Mouse (Mus musculus): Measurements from ENCODE around the gene Zfand3. TPM values are rescaled to one million over a fixed set of nuclear protein-coding genes. Genes with fewer than 3 reads are reported as not detected.

Zfand3 gene
- polyA plus RNA-seq, 1 experiment, result 69.3 TPM

DNA sequence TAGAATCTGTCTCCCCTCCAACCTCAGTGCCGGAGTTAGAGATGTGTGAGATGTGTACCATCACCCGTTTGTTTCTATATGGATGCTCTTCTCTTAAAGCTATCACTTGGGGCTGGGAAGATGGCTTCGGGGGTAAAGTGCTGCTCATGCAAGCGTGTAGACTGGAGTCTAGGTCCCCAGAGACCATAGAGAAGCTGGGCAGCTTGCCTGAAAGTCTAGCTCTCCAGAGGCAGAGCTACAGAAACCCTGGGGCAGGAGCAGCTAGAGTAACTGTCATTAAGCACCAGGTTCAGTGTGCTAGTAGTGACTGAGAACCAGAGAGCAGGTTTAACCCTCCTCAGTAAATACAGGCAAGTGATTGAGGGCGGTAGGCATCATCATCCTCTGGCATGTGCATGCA, 51.7 kb downstream of the Zfand3 start:
- no peaks in the 10 kb centered on the region; the same call in 1 of the 2 replicates for H3K36me3 ChIP-seq (ENCODE audit: control insufficient read depth, insufficient read depth, low read length, poor library complexity, severe bottlenecking)
- H3K9ac ChIP-seq (ENCODE audit: low read depth, poor library complexity, severe bottlenecking), result no peak overlapping the region
- no peaks in the 10 kb centered on the region for H3K4me1 ChIP-seq (ENCODE audit: control insufficient read depth, insufficient read depth, low read length)
- TF ChIP-seq EP300 (IDR thresholded peaks at IDR 0.05; ENCODE audit: insufficient read depth, low read depth, low read length) (no peak), POLR2A (IDR thresholded peaks at IDR 0.05; ENCODE audit: insufficient read depth, low read length) (no peak), CTCF (IDR thresholded peaks at IDR 0.05; ENCODE audit: low read depth, low read length) (no peak)
- H3K27ac ChIP-seq (ENCODE audit: insufficient read depth, low read length), result no peak overlapping the region
- H3K9me3 ChIP-seq (replicated peaks; ENCODE audit: control insufficient read depth, insufficient read depth, low read length, poor library complexity, severe bottlenecking), result no peaks in the 10 kb centered on the region
- no peaks in the 10 kb centered on the region for H3K27me3 ChIP-seq (ENCODE audit: control insufficient read depth, insufficient read depth, low read length, poor library complexity, severe bottlenecking)
- H3K4me3 ChIP-seq (ENCODE audit: low read depth, low read length), result no peak overlapping the region

DNA sequence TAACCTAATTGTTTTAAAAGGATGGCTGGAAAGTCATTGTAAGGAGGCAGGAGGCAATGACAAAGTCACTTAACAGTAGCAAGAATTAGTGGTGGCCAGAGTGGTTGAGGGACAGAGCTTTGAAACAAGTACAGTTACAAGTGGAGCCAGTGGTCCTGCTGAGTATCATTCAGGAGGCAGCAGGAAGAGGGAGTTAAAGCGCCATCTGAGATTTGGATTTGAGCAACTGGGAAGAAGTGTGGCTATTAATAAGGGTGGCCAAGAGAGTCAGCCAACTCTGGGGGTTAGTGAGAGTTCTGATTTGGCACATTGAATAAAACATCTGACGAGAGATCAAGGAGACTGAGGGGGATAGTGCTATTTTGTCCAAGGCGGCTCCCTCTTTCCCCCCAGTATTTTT, 54.1 kb downstream of the Zfand3 start:
- no peak overlapping the region for H3K4me3 ChIP-seq (ENCODE audit: low read depth, low read length)
- no peak for TF ChIP-seq CTCF (IDR thresholded peaks at IDR 0.05; ENCODE audit: low read depth, low read length)
- no peak for TF ChIP-seq POLR2A (IDR thresholded peaks at IDR 0.05; ENCODE audit: insufficient read depth, low read length)
- TF ChIP-seq EP300 (IDR thresholded peaks at IDR 0.05; ENCODE audit: insufficient read depth, low read depth, low read length), result no peak
- H3K9me3 ChIP-seq (replicated peaks; ENCODE audit: control insufficient read depth, insufficient read depth, low read length, poor library complexity, severe bottlenecking), result no peaks in the 10 kb centered on the region
- H3K4me1 ChIP-seq (ENCODE audit: control insufficient read depth, insufficient read depth, low read length), result no peaks in the 10 kb centered on the region
- H3K27me3 ChIP-seq (ENCODE audit: control insufficient read depth, insufficient read depth, low read length, poor library complexity, severe bottlenecking), result no peaks in the 10 kb centered on the region
- H3K27ac ChIP-seq (ENCODE audit: insufficient read depth, low read length), result no peak overlapping the region
- no peak overlapping the region for H3K9ac ChIP-seq (ENCODE audit: low read depth, poor library complexity, severe bottlenecking)
- no peaks in the 10 kb centered on the region; the same call in 1 of the 2 replicates for H3K36me3 ChIP-seq (ENCODE audit: control insufficient read depth, insufficient read depth, low read length, poor library complexity, severe bottlenecking)

DNA sequence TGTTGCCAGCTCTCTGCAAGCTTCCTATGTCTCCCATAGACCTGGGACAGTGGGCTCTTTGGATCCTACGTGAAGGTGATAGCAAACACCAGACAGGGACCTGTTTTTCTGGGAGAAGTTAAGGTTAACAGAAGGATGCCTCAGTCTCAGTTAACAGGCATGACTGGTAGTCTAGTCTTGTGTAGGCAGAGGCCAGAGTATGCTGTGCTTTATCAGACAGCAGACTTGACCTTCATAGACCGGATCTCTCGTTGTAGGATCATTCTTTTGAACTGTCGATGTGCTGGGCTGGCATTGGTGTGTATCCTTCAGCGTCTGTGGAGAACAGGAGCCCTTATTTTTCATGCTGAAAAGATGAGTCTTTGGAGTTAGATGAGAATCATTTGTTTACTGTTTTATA, 54.5 kb downstream of the Zfand3 start:
- Histone ChIP-seq H3K4me1 (ENCODE audit: control insufficient read depth, insufficient read depth, low read length) (no peaks in the 10 kb centered on the region), H3K4me3 (ENCODE audit: low read depth, low read length) (no peak overlapping the region), H3K36me3 (ENCODE audit: control insufficient read depth, insufficient read depth, low read length, poor library complexity, severe bottlenecking) (no peaks in the 10 kb centered on the region; the same call in 1 of the 2 replicates), H3K27ac (ENCODE audit: insufficient read depth, low read length) (no peak overlapping the region), H3K9ac (ENCODE audit: low read depth, poor library complexity, severe bottlenecking) (no peak overlapping the region), H3K9me3 (replicated peaks; ENCODE audit: control insufficient read depth, insufficient read depth, low read length, poor library complexity, severe bottlenecking) (no peaks in the 10 kb centered on the region), H3K27me3 (ENCODE audit: control insufficient read depth, insufficient read depth, low read length, poor library complexity, severe bottlenecking) (no peaks in the 10 kb centered on the region)
- TF ChIP-seq POLR2A (IDR thresholded peaks at IDR 0.05; ENCODE audit: insufficient read depth, low read length), result no peak
- no peak for TF ChIP-seq CTCF (IDR thresholded peaks at IDR 0.05; ENCODE audit: low read depth, low read length)
- TF ChIP-seq EP300 (IDR thresholded peaks at IDR 0.05; ENCODE audit: insufficient read depth, low read depth, low read length), result no peak

DNA sequence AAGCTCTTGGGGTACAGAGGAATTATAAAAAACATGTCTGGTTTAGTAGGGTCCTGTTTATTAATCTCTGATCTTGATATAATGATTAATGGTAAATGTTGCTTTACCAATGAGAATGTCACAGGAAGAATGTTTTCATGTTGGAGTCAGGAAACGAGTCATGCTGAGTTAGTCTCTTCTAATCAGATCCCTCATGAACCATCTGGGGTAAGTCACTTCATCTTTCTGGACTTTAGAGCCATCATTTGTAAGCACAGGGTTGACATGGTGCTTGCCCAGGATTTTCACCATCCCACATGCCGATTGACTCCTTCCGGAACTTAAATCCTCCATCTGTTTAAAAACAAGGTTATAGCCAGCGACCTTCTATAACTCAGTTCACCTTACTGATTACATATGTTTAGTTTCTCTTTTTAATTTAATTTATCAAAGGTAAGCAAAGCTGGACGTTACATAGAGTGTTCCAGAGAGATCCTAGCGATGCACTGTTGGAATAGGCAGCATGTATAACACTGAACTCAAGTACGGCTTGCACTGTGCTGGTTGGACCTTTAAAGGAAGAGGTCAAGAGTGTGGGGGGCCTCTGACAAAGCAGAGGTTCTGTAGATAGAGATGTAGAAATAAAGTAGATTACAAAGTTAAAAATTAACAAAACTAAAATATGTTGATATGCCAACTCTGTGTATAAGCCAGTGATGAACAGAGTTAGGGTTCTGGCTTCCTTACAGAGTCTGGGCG, 56.7 kb downstream of the Zfand3 start:
- Histone ChIP-seq H3K9me3 (replicated peaks; ENCODE audit: control insufficient read depth, insufficient read depth, low read length, poor library complexity, severe bottlenecking) (no peaks in the 10 kb centered on the region), H3K27me3 (ENCODE audit: control insufficient read depth, insufficient read depth, low read length, poor library complexity, severe bottlenecking) (no peaks in the 10 kb centered on the region), H3K27ac (ENCODE audit: insufficient read depth, low read length) (no peak overlapping the region), H3K36me3 (ENCODE audit: control insufficient read depth, insufficient read depth, low read length, poor library complexity, severe bottlenecking) (no peaks in the 10 kb centered on the region; the same call in 1 of the 2 replicates), H3K4me1 (ENCODE audit: control insufficient read depth, insufficient read depth, low read length) (no peaks in the 10 kb centered on the region), H3K4me3 (ENCODE audit: low read depth, low read length) (no peak overlapping the region), H3K9ac (ENCODE audit: low read depth, poor library complexity, severe bottlenecking) (no peak overlapping the region)
- TF ChIP-seq POLR2A (IDR thresholded peaks at IDR 0.05; ENCODE audit: insufficient read depth, low read length) (no peak), CTCF (IDR thresholded peaks at IDR 0.05; ENCODE audit: low read depth, low read length) (no peak), EP300 (IDR thresholded peaks at IDR 0.05; ENCODE audit: insufficient read depth, low read depth, low read length) (no peak)

DNA sequence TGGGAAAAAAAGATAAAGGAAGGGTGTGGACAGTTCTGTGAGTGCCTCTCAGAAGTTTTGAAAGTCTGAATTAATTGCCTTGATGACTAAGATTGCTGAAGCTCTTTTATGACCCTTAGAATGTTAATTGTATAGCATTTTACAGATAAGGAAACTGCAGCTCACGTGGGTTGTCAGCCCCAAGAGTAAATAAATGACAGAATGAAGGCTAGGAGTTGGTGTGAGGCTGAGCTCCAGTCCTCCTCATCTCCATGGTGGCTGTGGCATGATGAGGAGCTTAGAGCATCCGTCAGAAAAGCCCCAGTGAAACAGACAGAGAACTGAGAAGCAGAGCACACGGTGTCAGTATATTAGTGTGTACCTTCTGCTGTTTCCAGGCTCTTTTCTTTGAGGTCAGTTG, 59.3 kb downstream of the Zfand3 start:
- Histone ChIP-seq H3K9ac (ENCODE audit: low read depth, poor library complexity, severe bottlenecking) (no peak overlapping the region), H3K27me3 (ENCODE audit: control insufficient read depth, insufficient read depth, low read length, poor library complexity, severe bottlenecking) (no peaks in the 10 kb centered on the region), H3K36me3 (ENCODE audit: control insufficient read depth, insufficient read depth, low read length, poor library complexity, severe bottlenecking) (no peaks in the 10 kb centered on the region; the same call in 1 of the 2 replicates), H3K27ac (ENCODE audit: insufficient read depth, low read length) (no peak overlapping the region), H3K4me3 (ENCODE audit: low read depth, low read length) (no peak overlapping the region), H3K9me3 (replicated peaks; ENCODE audit: control insufficient read depth, insufficient read depth, low read length, poor library complexity, severe bottlenecking) (no peaks in the 10 kb centered on the region), H3K4me1 (ENCODE audit: control insufficient read depth, insufficient read depth, low read length) (no peaks in the 10 kb centered on the region)
- TF ChIP-seq POLR2A (IDR thresholded peaks at IDR 0.05; ENCODE audit: insufficient read depth, low read length) (no peak), EP300 (IDR thresholded peaks at IDR 0.05; ENCODE audit: insufficient read depth, low read depth, low read length) (no peak), CTCF (IDR thresholded peaks at IDR 0.05; ENCODE audit: low read depth, low read length) (no peak)

DNA sequence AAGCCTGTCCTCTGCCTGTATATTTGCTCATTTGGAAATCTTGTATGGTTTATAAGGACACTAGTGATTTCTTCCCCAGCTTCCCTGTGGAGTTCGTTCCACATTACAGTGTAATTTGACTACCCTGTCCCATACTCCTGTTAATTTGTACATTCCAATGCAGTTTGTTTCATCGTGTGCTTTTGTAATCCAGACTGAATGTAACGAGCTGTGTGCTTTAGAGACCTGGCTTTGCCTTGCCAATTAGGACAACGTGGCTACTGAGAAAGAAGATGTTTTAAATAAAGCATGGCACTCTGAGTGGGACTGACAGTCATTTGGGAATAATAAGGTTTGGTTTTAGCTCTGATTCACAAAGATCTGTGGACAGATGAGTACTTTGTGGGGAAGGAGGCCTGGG, 60.2 kb downstream of the Zfand3 start:
- H3K9me3 ChIP-seq (replicated peaks; ENCODE audit: control insufficient read depth, insufficient read depth, low read length, poor library complexity, severe bottlenecking), result no peaks in the 10 kb centered on the region
- no peaks in the 10 kb centered on the region for H3K27me3 ChIP-seq (ENCODE audit: control insufficient read depth, insufficient read depth, low read length, poor library complexity, severe bottlenecking)
- H3K4me3 ChIP-seq (ENCODE audit: low read depth, low read length), result no peak overlapping the region
- no peak for TF ChIP-seq POLR2A (IDR thresholded peaks at IDR 0.05; ENCODE audit: insufficient read depth, low read length)
- TF ChIP-seq EP300 (IDR thresholded peaks at IDR 0.05; ENCODE audit: insufficient read depth, low read depth, low read length), result no peak
- TF ChIP-seq CTCF (IDR thresholded peaks at IDR 0.05; ENCODE audit: low read depth, low read length), result no peak
- no peaks in the 10 kb centered on the region; the same call in 1 of the 2 replicates for H3K36me3 ChIP-seq (ENCODE audit: control insufficient read depth, insufficient read depth, low read length, poor library complexity, severe bottlenecking)
- no peak overlapping the region for H3K27ac ChIP-seq (ENCODE audit: insufficient read depth, low read length)
- H3K9ac ChIP-seq (ENCODE audit: low read depth, poor library complexity, severe bottlenecking), result no peak overlapping the region
- H3K4me1 ChIP-seq (ENCODE audit: control insufficient read depth, insufficient read depth, low read length), result no peaks in the 10 kb centered on the region

Measured in ES-Bruce4 (cell line).